Mouse (Mus musculus) right cerebral cortex, adult 18-20 months (tissue): ENCODE results near the gene 1700016K19Rik.
A peak's percentile ranks its signal among the peaks of the same experiment; 100 is the strongest.

Experiments used
- DNase-seq: peaks from one replicate; pipeline ENCODE4 v3.0.0; 2022; ENCODE audit warnings: mixed read lengths

1700016K19Rik gene

DNA sequence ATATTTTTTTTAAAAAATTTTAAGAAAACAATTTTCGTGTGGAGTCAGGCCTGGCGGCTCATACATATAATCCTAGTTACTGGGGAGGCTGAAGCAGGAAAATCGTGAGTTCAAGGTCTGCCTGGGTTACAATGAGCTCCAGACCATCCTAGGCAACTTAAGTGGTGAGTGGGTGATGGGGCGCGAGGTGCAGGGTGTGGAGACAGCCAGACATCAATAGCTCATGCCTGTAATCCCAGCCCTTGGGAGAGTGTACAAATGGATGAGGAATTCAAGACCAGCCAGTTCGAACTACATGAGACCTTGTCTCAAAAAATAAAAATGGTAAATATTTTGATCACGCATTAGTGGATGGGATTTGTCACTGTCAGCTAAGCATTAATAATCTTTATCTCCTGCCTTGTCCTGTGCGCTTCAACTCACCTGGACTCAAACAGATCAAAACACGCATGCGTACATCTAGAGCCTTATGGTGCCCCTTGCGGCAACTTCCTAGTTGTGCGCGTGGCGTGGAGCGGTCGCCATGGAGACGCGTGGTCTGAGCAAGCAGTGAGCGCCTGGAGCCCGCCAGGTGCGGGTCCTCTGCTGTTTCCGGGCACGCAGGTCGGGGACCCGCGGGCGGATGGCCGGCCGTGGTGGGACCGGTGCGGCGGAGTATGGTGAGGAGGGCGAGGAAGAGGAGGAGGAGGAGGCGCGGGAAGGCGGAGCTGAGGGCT lies at the start of gene 1700016K19Rik:
Gene 1700016K19Rik (plus strand): TSS at position 473 of the 716 bp plus-strand sequence.
- DNase-seq: peak; percentile 83

DNA sequence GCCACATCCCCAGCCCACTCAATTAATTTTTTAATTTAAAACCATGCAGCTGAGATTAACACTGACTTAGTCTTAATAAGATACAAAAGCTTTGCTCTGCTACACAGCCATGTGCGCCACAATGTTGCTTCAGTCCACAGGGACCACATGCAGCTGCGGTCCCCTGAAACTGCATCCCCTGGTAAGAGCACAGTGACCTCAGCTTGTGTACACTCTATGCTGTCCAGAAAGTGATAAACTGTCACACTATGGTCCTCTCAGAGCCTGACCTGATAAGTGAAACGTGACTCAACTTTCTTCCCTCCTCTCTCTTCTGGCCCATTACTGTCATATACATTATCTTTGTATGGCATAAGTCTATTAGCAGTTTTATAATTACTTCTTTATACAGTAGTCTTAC lies 49.3 kb upstream of the 1700016K19Rik start:
- no peak for DNase-seq

DNA sequence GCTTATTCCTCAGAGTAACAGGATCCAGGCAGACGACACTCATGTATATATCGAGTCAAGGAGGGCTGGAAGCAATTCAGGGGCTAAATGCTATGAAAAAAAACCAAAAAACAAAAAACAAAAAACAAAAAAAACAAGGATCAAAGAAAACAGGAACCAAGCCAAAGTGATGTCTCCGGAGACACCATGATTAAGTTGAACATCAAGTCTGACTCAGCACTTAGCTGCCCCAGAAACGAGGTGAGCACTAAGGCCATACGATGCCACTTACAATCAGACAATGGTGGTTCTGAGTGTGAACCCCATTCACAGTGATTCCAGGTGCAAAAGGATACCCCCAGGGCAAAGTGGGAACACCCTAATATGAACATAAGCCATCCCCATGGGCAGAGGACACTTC lies 47.8 kb upstream of the 1700016K19Rik start:
- DNase-seq: no peak

- DNase-seq: no peak
These were observed 44.8 kb upstream of the 1700016K19Rik start for GRCm38 (mm10) chr11:75954896-75955295.

- DNase-seq: no peak
These were observed 43.1 kb upstream of the 1700016K19Rik start for GRCm38 (mm10) chr11:75956651-75957050.

DNA sequence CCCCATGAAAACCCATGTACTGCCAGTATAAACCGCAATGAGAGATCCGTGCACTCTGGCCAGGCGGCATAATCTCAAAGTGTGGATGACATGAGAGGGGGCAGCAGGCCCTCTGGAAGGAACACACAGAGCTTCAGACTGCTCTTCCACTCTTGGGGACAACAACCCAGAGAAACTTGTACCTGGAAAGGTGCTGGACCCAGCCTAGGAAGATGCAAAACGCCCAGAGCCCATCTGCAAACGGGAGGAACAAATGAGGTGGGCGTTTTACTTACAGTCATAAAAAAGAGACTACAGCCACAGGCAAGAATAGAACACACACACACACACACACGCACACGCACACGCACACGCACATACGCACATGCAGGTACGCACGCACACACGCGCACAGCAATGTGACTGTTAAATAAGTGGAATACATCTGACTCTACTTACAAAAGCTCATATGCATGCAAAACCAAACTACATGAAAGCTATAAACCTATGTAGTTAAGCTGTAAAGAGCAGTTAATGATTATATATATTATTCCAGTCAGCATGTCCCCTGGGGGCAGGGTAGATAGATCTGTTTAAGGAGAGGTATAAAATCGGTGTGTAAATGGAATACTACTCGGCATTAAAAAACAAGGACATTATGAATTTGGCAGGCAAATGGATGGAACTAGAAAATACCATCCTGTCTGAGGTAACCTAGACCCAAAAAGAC lies 42.4 kb upstream of the 1700016K19Rik start:
- no peak for DNase-seq

- DNase-seq: peak; percentile 14
These were observed 37.9 kb upstream of the 1700016K19Rik start for GRCm38 (mm10) chr11:75961782-75962181.

- DNase-seq: peak; percentile 42
These were observed 35.8 kb upstream of the 1700016K19Rik start for GRCm38 (mm10) chr11:75963730-75964475.

GRCm38 (mm10) chr11:75964476-75964730 lies 35.3 kb upstream of the 1700016K19Rik start:
- no peak for DNase-seq

GRCm38 (mm10) chr11:75965674-75966400 lies 33.9 kb upstream of the 1700016K19Rik start:
- no peak for DNase-seq

DNA sequence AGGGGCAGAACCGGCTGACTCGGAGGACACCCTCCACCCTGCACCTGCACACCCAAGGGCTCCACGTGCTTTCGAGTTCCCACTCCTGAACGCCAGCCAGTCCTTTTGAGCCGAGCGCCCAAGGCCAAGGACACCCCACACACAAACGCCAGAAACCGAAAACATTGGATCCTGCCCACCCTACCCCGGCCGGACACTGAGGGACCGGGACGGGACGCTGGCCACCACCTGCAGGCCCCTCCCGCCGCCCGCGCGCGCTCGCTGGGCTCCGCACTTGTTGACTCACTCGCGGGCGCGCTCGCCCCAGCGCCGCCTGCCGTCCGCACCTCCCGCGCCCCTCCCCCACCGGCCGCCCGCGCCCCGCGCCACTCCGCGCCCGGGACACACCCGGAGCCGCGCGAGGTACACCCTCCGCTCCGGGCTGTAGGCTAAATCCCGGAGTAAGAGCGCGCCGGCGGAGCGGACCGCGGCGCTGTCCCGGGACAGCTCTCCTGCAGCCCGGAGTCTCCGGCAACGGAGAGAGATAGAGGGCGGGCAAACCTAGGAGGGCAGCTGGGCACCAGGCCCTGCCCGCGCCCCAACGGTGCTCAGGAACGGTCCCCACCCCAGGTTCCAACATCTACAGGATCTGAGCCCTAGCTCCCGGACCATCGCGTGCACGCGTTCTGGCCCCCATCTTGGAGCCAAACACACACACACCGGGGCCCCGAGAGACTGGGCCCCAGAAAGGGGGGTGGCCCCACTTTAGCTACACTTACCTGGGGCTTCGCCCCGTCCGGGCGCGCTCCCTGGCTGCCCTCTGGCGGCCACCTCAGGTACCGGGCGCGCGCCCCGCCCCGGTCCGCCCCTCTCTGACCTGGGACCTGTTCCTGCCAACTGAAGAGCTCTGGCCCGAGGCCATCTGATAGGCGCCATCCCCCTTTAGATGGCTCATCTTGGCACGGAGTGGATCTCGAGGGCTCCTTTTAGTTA lies 33.0 kb upstream of the 1700016K19Rik start:
- peak; percentile 63 for DNase-seq

GRCm38 (mm10) chr11:75968761-75969160 lies 31.0 kb upstream of the 1700016K19Rik start:
- DNase-seq: no peak

DNA sequence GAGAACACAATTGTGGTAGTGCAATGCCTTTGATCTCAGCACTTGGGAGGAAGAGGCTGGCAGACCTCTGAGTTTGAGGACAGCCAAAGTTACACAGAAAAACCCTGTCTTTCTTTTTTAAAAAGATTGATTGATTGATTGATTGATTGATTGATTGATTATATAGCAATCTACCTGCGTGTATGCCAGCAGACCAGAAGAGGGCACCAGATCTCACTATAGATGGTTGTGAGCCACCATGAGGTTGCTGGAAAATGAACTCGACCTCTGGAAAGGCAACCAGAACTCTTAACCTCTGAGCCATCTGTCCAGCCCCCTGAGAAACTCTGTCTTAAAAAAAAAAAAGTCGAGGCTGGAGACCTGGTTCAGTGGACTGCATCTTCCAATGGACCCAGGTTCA lies 29.1 kb upstream of the 1700016K19Rik start:
- no peak for DNase-seq

GRCm38 (mm10) chr11:75972188-75972587 lies 27.5 kb upstream of the 1700016K19Rik start:
- no peak for DNase-seq

- DNase-seq: no peak
These were observed 26.7 kb upstream of the 1700016K19Rik start for GRCm38 (mm10) chr11:75972916-75973567.

- DNase-seq: no peak
These were observed 25.7 kb upstream of the 1700016K19Rik start for GRCm38 (mm10) chr11:75973988-75974387.

GRCm38 (mm10) chr11:75976748-75977147 lies 23.0 kb upstream of the 1700016K19Rik start:
- DNase-seq: no peak

DNA sequence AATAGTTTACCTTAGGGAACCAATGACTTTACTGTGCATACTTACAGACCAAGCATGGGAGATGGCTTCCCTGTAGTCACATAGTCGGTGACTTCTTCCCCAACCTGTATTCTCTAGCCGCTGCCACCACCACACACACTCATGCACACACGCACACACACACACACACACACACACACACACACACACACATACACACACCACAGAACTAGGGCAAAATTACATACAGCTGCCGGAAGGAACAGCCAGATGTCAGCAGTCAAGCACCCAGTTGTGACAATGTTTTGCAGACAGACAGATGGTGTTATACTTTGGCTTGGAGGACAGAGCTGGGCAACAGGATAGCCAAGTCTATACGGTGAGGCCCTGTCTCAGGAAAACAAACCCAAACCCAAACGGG lies 21.7 kb upstream of the 1700016K19Rik start:
- DNase-seq: no peak

DNA sequence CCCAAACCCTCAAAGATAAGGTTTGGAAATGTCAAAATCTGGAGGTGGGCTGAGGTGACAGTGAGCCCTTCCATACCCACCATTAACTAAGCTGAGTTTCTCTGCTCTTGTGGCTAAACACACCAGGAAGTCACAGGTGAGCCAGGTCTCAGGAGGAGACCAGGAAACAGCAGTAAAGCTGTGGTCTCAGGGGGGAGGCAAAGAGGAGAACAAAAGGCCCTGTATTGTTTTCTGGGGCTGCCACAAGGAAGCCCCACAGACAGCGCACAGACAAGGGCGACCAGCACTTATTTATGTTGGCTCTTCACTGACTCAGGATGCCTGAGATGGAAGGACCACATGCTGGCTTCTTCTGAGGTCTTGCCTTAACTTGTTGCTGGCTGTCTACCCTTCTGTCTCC lies 19.3 kb upstream of the 1700016K19Rik start:
- no peak for DNase-seq

DNA sequence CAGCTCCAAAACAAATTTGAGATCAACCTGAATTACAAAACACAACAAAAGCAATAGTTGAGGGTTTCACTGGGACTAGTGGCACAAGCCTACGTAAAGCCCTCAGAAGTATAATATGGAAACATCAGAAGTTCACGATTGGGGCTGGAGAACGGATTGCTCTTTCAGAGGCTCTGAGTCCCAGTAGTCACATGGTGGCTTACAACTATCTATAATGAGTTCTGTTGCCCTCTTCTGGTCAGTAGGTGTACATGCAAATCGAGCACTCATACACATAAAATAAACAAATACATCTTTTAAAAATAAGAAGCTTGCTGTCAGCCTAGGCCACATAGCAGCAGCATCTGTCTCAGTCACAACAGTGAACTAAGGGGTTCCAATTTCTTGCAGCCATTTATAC lies 16.5 kb upstream of the 1700016K19Rik start:
- no peak for DNase-seq

DNA sequence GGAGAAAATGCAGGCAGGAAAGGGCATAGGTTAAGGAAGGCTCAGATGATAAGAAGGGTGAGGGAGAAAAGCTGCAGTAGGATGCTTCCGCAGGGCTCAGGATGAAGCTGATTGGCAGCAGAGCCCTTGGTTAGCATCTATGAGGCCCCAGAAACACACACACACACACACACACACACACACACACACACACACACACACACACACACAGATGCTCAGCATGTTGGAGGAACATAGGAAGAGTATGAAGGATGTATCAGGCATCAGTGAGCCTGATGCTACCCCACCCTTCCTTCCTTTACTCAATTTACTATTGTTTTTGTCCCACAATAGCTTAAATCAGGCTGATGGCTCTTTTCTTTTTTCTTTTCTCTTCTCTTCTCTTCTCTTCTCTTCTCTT lies 15.1 kb upstream of the 1700016K19Rik start:
- no peak for DNase-seq
